Mouse (Mus musculus) kidney, adult 2 months (tissue): Measurements from ENCODE around the gene Krt39. TPM values are rescaled to one million over a fixed set of nuclear protein-coding genes. Genes with fewer than 3 reads are reported as not detected.

Experiments
- DNase-seq: peaks from one replicate; pipeline ENCODE4 v3.0.0; 2021
- H3K27ac ChIP-seq: fragments of 200-500 bp; 2 replicates; pipeline ENCODE4 v1.5.1; 2012; ENCODE audit warnings: low read depth, low read length, control low read depth, inconsistent platforms; ENCODE audit not compliant: insufficient read depth
- H3K27me3 ChIP-seq: fragments of 200-500 bp; replicated peaks from 2 replicates; pipeline ENCODE4 v1.6.1; 2012; ENCODE audit warnings: mild to moderate bottlenecking, moderate library complexity, low read length, inconsistent platforms; ENCODE audit not compliant: control insufficient read depth, insufficient read depth
- H3K36me3 ChIP-seq: fragments of 200-500 bp; 2 replicates; pipeline ENCODE4 v1.6.1; 2012; ENCODE audit warnings: mild to moderate bottlenecking, moderate library complexity, low read length, inconsistent platforms; ENCODE audit not compliant: control insufficient read depth, insufficient read depth
- H3K4me1 ChIP-seq: fragments of 200-500 bp; 2 replicates; pipeline ENCODE4 v1.6.1; 2011; ENCODE audit warnings: low read length; ENCODE audit not compliant: control insufficient read depth, insufficient read depth
- H3K4me3 ChIP-seq: fragments of 200-500 bp; 2 replicates; pipeline ENCODE4 v1.5.1; 2011; ENCODE audit warnings: mild to moderate bottlenecking, low read depth, low read length, control low read depth; ENCODE audit not compliant: insufficient read depth
- CTCF ChIP-seq: fragments of 200-500 bp; conservative IDR thresholded peaks from 2 replicates; pipeline ENCODE4 v1.5.1; 2011; ENCODE audit warnings: low read depth, mild to moderate bottlenecking, control low read depth, low read length, moderate library complexity, mixed read lengths; ENCODE audit not compliant: insufficient read depth, insufficient read length
- POLR2A ChIP-seq: fragments of 200-500 bp; IDR thresholded peaks from one replicate; pipeline ENCODE4 v1.6.1; 2011; ENCODE audit warnings: low read depth, low read length, control low read depth
- WGBS: fragments of 180-500 bp; shearing (Covaris S2); methylation state at CpG from one replicate; pipeline ENCODE4 v1.1.7; 2018; 5-methylcytosine and 5-hydroxymethylcytosine counted together
- polyA plus RNA-seq: library from polyadenylated mRNA; depleted of rRNA; stranded (reverse); fragments of >200 nt; gene quantifications from 2 replicates; pipeline ENCODE4 v1.2.3, GENCODE M21; 2012

The Krt39 gene
- polyA plus RNA-seq, 1 experiment, result not detected

- 57% methylated on average over 4 of the region's 4 CpGs for WGBS
- Histone ChIP-seq H3K36me3 (no peaks in the 10 kb centered on the region), H3K4me1 (no peaks in the 10 kb centered on the region), H3K27me3 (no peaks in the 10 kb centered on the region), H3K4me3 (no peak within 1 kb of the TSS), H3K27ac (no peak within 1 kb of the TSS)
- DNase-seq, result no peak
- TF ChIP-seq POLR2A, result no peak
- no peak for TF ChIP-seq CTCF
These were observed 29.6 kb upstream of the Krt39 start, which contains the start of gene Krtap3-3 for GRCm38 (mm10) chr11:99550765-99551164. TSS of gene Krtap3-3 (minus strand) at chr11:99550865.

GRCm38 (mm10) chr11:99547892-99548291 is 26.8 kb upstream of the Krt39 start:
- DNase-seq, result no peak
- no peak overlapping the region for H3K27ac ChIP-seq
- H3K36me3 ChIP-seq, result no peaks in the 10 kb centered on the region
- H3K27me3 ChIP-seq, result no peaks in the 10 kb centered on the region; the same call in 1 of the 2 replicates
- TF ChIP-seq POLR2A (no peak), CTCF (no peak)
- no peak overlapping the region for H3K4me3 ChIP-seq
- no peaks in the 10 kb centered on the region for H3K4me1 ChIP-seq

GRCm38 (mm10) chr11:99539721-99540120 is 18.6 kb upstream of the Krt39 start:
- Histone ChIP-seq H3K36me3 (no peaks in the 10 kb centered on the region), H3K4me3 (no peak overlapping the region), H3K4me1 (no peaks in the 10 kb centered on the region), H3K27ac (no peak overlapping the region), H3K27me3 (no peaks in the 10 kb centered on the region)
- peak; percentile 30 for DNase-seq
- WGBS, result 30% methylated on average over 9 of the region's 9 CpGs
- TF ChIP-seq CTCF (no peak), POLR2A (no peak)

GRCm38 (mm10) chr11:99514098-99514497 is 7.0 kb downstream of the Krt39 start:
- Histone ChIP-seq H3K27ac (no peak overlapping the region; the same call in 1 of the 2 replicates), H3K4me1 (no peaks in the 10 kb centered on the region), H3K4me3 (no peak overlapping the region), H3K36me3 (no peaks in the 10 kb centered on the region), H3K27me3 (no peaks in the 10 kb centered on the region)
- 74% methylated on average over 8 of the region's 8 CpGs for WGBS
- TF ChIP-seq CTCF (no peak), POLR2A (no peak)
- DNase-seq, result peak; percentile 3

- Histone ChIP-seq H3K27me3 (no peaks in the 10 kb centered on the region), H3K36me3 (no peaks in the 10 kb centered on the region), H3K27ac (no peak overlapping the region), H3K4me3 (no peak overlapping the region), H3K4me1 (no peaks in the 10 kb centered on the region)
- no peak for DNase-seq
- TF ChIP-seq POLR2A, result no peak
- TF ChIP-seq CTCF, result no peak
- WGBS, result 81% methylated on average over 9 of the region's 9 CpGs
These were observed 20.9 kb downstream of the Krt39 start for GRCm38 (mm10) chr11:99500095-99500805.

- Histone ChIP-seq H3K36me3 (no peaks in the 10 kb centered on the region), H3K27ac (no peak overlapping the region), H3K27me3 (no peaks in the 10 kb centered on the region), H3K4me3 (no peak overlapping the region), H3K4me1 (no peaks in the 10 kb centered on the region)
- TF ChIP-seq CTCF, result no peak
- TF ChIP-seq POLR2A, result no peak
- DNase-seq, result no peak
- WGBS, result 78% methylated on average over 4 of the region's 4 CpGs
These were observed 24.7 kb downstream of the Krt39 start for GRCm38 (mm10) chr11:99496460-99496859.

GRCm38 (mm10) chr11:99494741-99495140 is 26.4 kb downstream of the Krt39 start:
- 95% methylated on average over 4 of the region's 4 CpGs for WGBS
- no peaks in the 10 kb centered on the region for H3K4me1 ChIP-seq
- no peak for TF ChIP-seq POLR2A
- TF ChIP-seq CTCF, result no peak
- H3K36me3 ChIP-seq, result no peaks in the 10 kb centered on the region
- H3K27ac ChIP-seq, result no peak overlapping the region
- no peak for DNase-seq
- H3K4me3 ChIP-seq, result no peak overlapping the region
- no peaks in the 10 kb centered on the region for H3K27me3 ChIP-seq
